Mouse (Mus musculus) bone marrow, adult 2 months (tissue): Measurements from ENCODE around the gene Mtss1l. TPM values are rescaled to one million over a fixed set of nuclear protein-coding genes. Genes with fewer than 3 reads are reported as not detected.

ENCODE experiments used
- H3K27ac ChIP-seq: fragments of 200-500 bp; 2 replicates; pipeline ENCODE4 v1.5.1; 2012; ENCODE audit warnings: low read depth, mild to moderate bottlenecking, control low read depth, inconsistent platforms, low read length; ENCODE audit not compliant: control insufficient read depth, poor library complexity, insufficient read depth
- H3K4me1 ChIP-seq: fragments of 200-500 bp; 2 replicates; pipeline ENCODE4 v1.6.1; 2011; ENCODE audit warnings: low read length; ENCODE audit not compliant: control insufficient read depth, insufficient read depth
- H3K4me3 ChIP-seq: fragments of 200-500 bp; replicated peaks from 2 replicates; pipeline ENCODE3; 2011; ENCODE audit warnings: mild to moderate bottlenecking, low read depth, low read length, control low read depth; ENCODE audit not compliant: control insufficient read depth
- CTCF ChIP-seq: fragments of 200-500 bp; IDR thresholded peaks from 2 replicates; pipeline ENCODE4 v1.5.1; 2011; ENCODE audit warnings: low read length, control low read depth; ENCODE audit not compliant: control insufficient read depth, insufficient read depth
- POLR2A ChIP-seq: fragments of 200-500 bp; IDR thresholded peaks from 2 replicates; pipeline ENCODE4 v1.6.1; 2011; ENCODE audit warnings: low read depth, mild to moderate bottlenecking, control low read depth, low read length, borderline replicate concordance; ENCODE audit not compliant: control insufficient read depth
- WGBS: fragments of 180-500 bp; shearing (Covaris S2); methylation state at CpG from one replicate; pipeline ENCODE4 v1.1.7; 2018; 5-methylcytosine and 5-hydroxymethylcytosine counted together
- polyA plus RNA-seq: library from polyadenylated mRNA; stranded (reverse); fragments of >200 nt; gene quantifications from 2 replicates; pipeline ENCODE4 v1.2.4, GENCODE M21; 2011; ENCODE audit warnings: low replicate concordance; ENCODE audit not compliant: missing spikeins, insufficient read depth, insufficient read length

Gene Mtss1l
- polyA plus RNA-seq, 1 experiment, result 7.6 TPM

DNA sequence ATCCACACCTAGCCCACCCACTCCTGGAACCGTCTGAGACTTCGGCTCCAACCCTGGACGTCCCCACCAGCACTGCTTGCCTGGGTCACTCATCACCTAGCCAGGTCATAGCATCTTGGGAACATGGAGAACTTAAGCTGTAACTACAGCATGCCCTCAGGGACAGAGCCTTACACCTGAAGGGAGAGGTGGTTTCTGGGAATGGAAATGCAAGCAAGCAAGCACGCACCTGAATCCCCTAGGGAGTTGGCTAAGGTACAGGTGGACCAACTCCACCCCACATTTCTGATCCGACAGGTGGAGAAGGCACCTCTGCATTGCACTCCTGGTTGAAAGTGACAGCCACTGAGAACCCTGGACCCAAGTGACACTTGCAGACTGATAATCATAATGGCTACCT lies 30.2 kb downstream of the Mtss1l start:
- no peak overlapping the region for H3K27ac ChIP-seq
- no peak overlapping the region for H3K4me3 ChIP-seq
- TF ChIP-seq POLR2A (no peak), CTCF (no peak)
- H3K4me1 ChIP-seq, result no peaks in the 10 kb centered on the region
- WGBS, result 78% methylated on average over 5 of the region's 5 CpGs

DNA sequence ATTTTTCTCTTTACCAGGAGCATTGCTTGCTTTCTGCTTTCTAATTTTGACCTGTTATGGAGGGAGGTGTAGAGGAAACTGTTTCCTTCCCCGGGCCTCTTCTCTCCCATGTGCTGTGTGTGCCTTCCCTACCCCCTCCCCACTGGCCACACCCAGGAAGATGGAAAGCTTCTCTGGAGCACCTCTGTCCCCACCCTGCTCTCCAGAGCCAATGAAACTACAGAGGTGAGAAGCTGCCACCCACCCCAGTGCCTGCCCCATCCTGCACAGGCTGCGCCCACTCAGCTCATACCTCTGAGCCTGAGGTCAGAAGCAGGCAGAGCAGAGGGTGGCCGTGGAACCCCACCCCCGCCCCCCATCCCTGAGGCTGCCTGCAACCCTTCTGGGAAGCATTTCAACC lies 33.4 kb downstream of the Mtss1l start:
- no peak overlapping the region for H3K4me3 ChIP-seq
- TF ChIP-seq POLR2A (no peak), CTCF (no peak)
- WGBS, result 37% methylated on average over 4 of the region's 4 CpGs

DNA sequence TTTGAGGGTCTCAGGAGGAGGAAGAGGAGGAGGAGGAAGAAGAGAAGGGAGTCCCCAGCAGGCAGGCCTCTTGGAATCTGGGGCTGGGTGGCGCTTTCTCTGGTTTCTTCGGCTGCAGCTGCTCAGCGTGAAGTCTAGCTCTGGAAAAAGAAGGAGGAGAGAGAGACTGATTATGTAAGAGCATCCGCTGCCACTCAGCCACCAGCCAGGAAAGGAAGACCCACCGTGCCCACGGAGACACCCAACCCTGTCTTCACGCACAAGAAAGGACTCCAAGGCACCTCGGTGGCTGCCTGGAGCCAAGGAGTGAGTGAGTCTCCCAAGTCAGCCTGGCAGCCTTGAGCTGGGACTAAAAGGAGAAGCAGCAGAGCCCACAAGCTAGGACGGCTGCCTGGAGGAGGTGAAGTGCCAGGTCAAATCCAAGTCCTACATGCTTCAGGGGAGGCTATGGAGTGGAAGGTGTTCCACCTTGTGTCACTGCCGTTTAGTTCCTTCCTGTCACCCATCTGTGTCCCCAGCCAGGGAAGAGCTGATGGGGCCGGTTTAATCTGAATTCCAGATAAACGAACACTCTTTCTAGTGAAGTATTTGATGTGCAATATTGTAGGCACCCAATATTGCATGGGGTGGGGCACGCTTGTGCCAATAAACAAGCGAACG lies 34.4 kb downstream of the Mtss1l start:
- Histone ChIP-seq H3K4me1 (no peaks in the 10 kb centered on the region), H3K27ac (no peak overlapping the region), H3K4me3 (no peak overlapping the region)
- TF ChIP-seq POLR2A, result no peak
- TF ChIP-seq CTCF, result no peak
- WGBS, result 59% methylated on average over 15 of the region's 15 CpGs

More for the DNA sequence above, 33.4 kb downstream of the Mtss1l start:
- Histone ChIP-seq H3K4me1 (no peaks in the 10 kb centered on the region), H3K27ac (no peak overlapping the region)

DNA sequence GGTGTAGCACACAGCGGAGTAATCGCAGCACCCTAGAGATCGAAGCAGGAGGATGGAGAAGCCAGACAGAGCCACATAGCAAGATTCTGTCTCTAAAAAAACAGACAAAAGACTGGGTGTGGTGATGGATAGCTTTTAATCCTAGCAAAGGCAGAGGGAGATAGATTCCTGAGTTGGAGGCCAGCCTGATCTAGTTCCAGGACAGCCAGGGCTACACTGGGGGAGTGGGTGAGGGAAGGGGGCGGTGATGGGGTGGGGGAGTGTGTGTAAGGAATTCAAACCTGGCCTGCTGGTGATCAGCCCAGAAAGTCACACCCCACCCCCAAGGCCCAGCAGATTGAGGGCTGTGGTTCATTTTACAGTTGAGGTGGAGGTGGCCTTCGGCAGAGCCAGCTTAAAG lies 34.9 kb downstream of the Mtss1l start:
- WGBS, result 84% methylated on average over 5 of the region's 5 CpGs
- TF ChIP-seq CTCF (no peak), POLR2A (no peak)
- Histone ChIP-seq H3K4me1 (no peaks in the 10 kb centered on the region), H3K27ac (no peak overlapping the region), H3K4me3 (no peak overlapping the region)

DNA sequence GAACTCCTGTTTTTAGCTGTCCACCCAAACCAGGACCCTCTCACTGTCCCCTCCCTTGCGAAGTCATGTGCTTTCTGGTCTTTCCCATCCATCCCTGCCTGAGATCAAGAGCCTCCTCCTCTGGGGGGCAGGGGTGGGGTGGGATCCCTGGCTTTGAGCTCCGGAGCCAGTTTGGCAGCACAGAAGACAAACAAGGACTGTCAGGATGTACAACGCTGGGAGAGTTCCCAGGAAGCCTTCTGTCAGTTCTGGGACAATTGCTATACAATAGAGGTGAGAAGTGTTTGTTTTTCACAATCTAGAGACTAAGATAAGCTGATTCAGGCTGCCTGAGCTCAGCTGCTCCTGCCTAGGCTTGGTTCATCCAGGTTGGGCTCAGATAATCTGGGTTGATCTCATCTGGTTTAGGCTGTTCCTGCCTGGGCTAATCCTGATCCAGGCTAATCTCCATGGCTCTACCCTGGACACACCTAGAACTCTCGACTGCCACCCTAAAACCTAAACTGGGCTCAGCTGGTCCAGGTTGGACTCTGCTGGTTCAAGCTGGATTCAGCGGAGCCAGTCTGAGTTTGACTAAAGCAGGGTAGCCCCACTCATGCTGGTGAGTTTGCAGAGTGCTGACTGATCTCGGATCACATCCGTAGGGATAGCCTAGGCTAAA lies 39.1 kb downstream of the Mtss1l start:
- 65% methylated on average over 7 of the region's 7 CpGs for WGBS
- no peak overlapping the region for H3K27ac ChIP-seq
- H3K4me1 ChIP-seq, result no peaks in the 10 kb centered on the region
- no peak overlapping the region for H3K4me3 ChIP-seq
- TF ChIP-seq POLR2A (no peak), CTCF (no peak)

DNA sequence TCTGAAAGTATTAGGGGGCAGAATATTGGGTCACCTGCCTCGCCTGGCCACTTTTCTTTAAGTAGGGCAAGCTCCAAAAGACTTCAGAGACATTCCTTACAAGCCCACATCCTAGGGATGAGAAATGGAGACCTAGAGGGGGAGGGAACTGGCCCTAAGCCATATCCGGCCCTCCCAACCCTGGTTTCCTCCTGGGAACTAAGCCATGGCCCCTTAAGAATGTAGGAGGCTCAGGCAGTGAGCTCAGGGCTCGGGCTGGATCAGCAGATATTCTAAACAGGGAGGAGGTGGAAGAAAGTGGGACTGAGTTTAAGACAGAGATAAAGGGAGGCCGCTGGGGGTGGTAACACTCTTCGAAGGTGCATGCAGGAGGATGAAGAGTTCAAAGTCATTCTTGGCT lies 39.9 kb downstream of the Mtss1l start:
- WGBS, result 59% methylated on average over 5 of the region's 5 CpGs
- Histone ChIP-seq H3K4me3 (no peak overlapping the region), H3K4me1 (no peaks in the 10 kb centered on the region), H3K27ac (no peak overlapping the region)
- TF ChIP-seq POLR2A (no peak), CTCF (no peak)

DNA sequence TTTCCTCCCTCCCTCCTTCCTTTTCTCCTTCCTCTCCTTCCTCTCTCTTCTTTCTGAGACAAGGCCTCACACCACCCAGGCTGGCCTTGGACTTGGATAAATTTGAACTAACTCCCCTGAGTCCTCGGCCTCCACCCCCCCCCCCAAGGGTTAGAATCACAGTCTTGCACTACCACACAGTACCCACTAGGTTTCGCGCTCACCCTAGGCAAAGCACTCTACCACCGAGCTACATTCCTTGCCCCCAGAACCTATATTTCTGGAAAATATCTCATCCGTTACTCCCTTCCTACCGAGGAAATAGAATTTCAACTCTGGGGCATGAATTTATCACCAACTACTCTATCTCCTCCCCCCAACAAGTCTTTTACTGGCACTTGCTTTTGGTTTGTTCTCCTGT lies 40.7 kb downstream of the Mtss1l start:
- Histone ChIP-seq H3K4me1 (no peaks in the 10 kb centered on the region), H3K27ac (no peak overlapping the region), H3K4me3 (no peak overlapping the region)
- 67% methylated on average over 6 of the region's 6 CpGs for WGBS
- TF ChIP-seq CTCF (no peak), POLR2A (no peak)

DNA sequence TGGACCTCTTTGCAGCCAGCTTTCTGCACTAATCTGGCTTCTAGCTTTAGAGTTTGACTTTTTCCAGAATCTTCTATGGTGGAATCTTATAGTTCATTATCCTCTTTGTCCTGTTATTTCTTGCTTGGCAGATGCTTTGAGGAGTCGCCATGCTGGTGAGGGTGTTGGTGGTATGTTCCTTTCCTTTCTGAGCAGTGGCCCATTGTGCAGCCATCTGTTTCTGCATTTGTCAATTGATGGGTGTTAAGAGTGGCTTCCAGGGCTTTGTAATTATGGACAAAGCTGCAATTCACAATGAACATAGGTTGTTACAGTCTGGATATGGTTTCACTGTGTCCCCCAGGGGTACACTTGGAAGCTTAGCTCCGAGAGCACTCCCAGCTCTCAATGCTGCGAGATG lies 43.4 kb downstream of the Mtss1l start:
- WGBS, result 79% methylated on average over 3 of the region's 3 CpGs
- Histone ChIP-seq H3K27ac (no peak overlapping the region), H3K4me1 (no peaks in the 10 kb centered on the region), H3K4me3 (no peak overlapping the region)
- TF ChIP-seq POLR2A (no peak), CTCF (no peak)

DNA sequence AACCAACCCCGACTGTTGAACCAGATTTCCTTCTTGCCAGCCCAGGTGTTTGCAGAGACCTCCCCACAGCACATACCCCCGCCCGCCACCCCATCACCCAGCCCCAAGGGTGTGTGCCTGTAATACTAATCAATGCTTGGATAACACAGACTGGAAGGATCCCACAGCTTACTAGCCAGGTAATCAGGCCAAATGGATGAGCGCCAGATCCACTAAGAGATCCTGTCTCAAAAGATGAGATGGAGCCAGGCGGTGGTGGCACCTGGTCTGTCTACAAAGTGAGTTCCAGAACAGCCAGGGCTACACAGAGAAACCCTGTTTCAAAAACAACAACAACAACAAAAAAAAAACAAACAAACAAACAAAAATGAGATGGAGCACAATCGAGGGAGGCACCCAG lies 46.0 kb downstream of the Mtss1l start:
- H3K4me1 ChIP-seq, result no peaks in the 10 kb centered on the region
- no peak overlapping the region for H3K4me3 ChIP-seq
- WGBS, result 72% methylated on average over 6 of the region's 6 CpGs
- no peak overlapping the region for H3K27ac ChIP-seq
- TF ChIP-seq POLR2A (no peak), CTCF (no peak)
